Mouse (Mus musculus): ENCODE measurements at regions not wholly inside any gene's neighbourhood (a gene's known extent, or its start where the extent isn't known, plus 50 kb on each side); places are given as distances from the start of the nearest gene placed in this dataset.

GRCm38 (mm10) chr4:75561792-75562191 is 283.7 kb upstream of the Dmac1 start:
- DNase-seq (ENCODE audit: low spot score): no peak
- Histone ChIP-seq H3K4me3 (ENCODE audit: low read depth, low read length) (no peak overlapping the region), H3K9me3 (replicated peaks) (no peaks in the 10 kb centered on the region), H3K27me3 (ENCODE audit: insufficient read depth, low read length) (no peaks in the 10 kb centered on the region), H3K4me1 (ENCODE audit: insufficient read depth, low read depth, low read length) (no peaks in the 10 kb centered on the region), H3K36me3 (replicated peaks) (no peaks in the 10 kb centered on the region)
- TF ChIP-seq GATA1 (IDR thresholded peaks at IDR 0.05; ENCODE audit: borderline replicate concordance, low read length) (no peak), TAL1 (conservative IDR thresholded peaks at IDR 0.05; ENCODE audit: low read depth, low read length) (no peak), POLR2AphosphoS5 (IDR thresholded peaks at IDR 0.05; ENCODE audit: insufficient replicate concordance, low read depth, low read length) (no peak), CTCF (IDR thresholded peaks at IDR 0.05; ENCODE audit: low read depth, low read length) (no peak), GATA2 (IDR thresholded peaks at IDR 0.05; ENCODE audit: borderline replicate concordance, low read depth, low read length) (no peak)
- ATAC-seq (ENCODE audit: extremely low read depth, insufficient number of reproducible peaks, low FRiP score, poor library complexity, severe bottlenecking): no peak

GRCm38 (mm10) chr4:75537787-75538186 is 259.7 kb upstream of the Dmac1 start:
- no peak for ATAC-seq (ENCODE audit: extremely low read depth, insufficient number of reproducible peaks, low FRiP score, poor library complexity, severe bottlenecking)
- H3K27me3 ChIP-seq (ENCODE audit: insufficient read depth, low read length): no peaks in the 10 kb centered on the region

GRCm38 (mm10) chr4:75535067-75535466 is 257.0 kb upstream of the Dmac1 start:
- TF ChIP-seq POLR2AphosphoS5 (IDR thresholded peaks at IDR 0.05; ENCODE audit: insufficient replicate concordance, low read depth, low read length) (no peak), GATA1 (IDR thresholded peaks at IDR 0.05; ENCODE audit: borderline replicate concordance, low read length) (no peak), TAL1 (conservative IDR thresholded peaks at IDR 0.05; ENCODE audit: low read depth, low read length) (no peak)
- no peaks in the 10 kb centered on the region for H3K4me1 ChIP-seq (ENCODE audit: insufficient read depth, low read depth, low read length)
- no peaks in the 10 kb centered on the region for H3K36me3 ChIP-seq (replicated peaks)
- H3K9me3 ChIP-seq (replicated peaks): no peaks in the 10 kb centered on the region
- H3K27me3 ChIP-seq (ENCODE audit: insufficient read depth, low read length): no peaks in the 10 kb centered on the region
- no peak for DNase-seq (ENCODE audit: low spot score)
- ATAC-seq (ENCODE audit: extremely low read depth, insufficient number of reproducible peaks, low FRiP score, poor library complexity, severe bottlenecking): no peak
- no peak overlapping the region for H3K4me3 ChIP-seq (ENCODE audit: low read depth, low read length)

More at GRCm38 (mm10) chr4:75537787-75538186, 259.7 kb upstream of the Dmac1 start:
- no peaks in the 10 kb centered on the region for H3K9me3 ChIP-seq (replicated peaks)
- H3K36me3 ChIP-seq (replicated peaks): no peaks in the 10 kb centered on the region
- no peak overlapping the region for H3K4me3 ChIP-seq (ENCODE audit: low read depth, low read length)
- TF ChIP-seq GATA2 (IDR thresholded peaks at IDR 0.05; ENCODE audit: borderline replicate concordance, low read depth, low read length) (no peak), CTCF (IDR thresholded peaks at IDR 0.05; ENCODE audit: low read depth, low read length) (no peak)
- DNase-seq (ENCODE audit: low spot score): no peak
- H3K4me1 ChIP-seq (ENCODE audit: insufficient read depth, low read depth, low read length): no peaks in the 10 kb centered on the region

GRCm38 (mm10) chr4:75529607-75530006 is 251.5 kb upstream of the Dmac1 start:
- no peak overlapping the region for H3K4me3 ChIP-seq (ENCODE audit: low read depth, low read length)
- no peaks in the 10 kb centered on the region for H3K4me1 ChIP-seq (ENCODE audit: insufficient read depth, low read depth, low read length)
- ATAC-seq (ENCODE audit: extremely low read depth, insufficient number of reproducible peaks, low FRiP score, poor library complexity, severe bottlenecking) (no peak), DNase-seq (ENCODE audit: low spot score) (no peak)
- TF ChIP-seq GATA2 (IDR thresholded peaks at IDR 0.05; ENCODE audit: borderline replicate concordance, low read depth, low read length): no peak
- no peaks in the 10 kb centered on the region for H3K27me3 ChIP-seq (ENCODE audit: insufficient read depth, low read length)
- no peaks in the 10 kb centered on the region for H3K9me3 ChIP-seq (replicated peaks)
- no peaks in the 10 kb centered on the region for H3K36me3 ChIP-seq (replicated peaks)

GRCm38 (mm10) chr4:75517459-75518158 is 239.5 kb upstream of the Dmac1 start:
- no peaks in the 10 kb centered on the region for H3K36me3 ChIP-seq (replicated peaks)
- H3K4me3 ChIP-seq (ENCODE audit: low read depth, low read length): no peak overlapping the region
- TF ChIP-seq CTCF (IDR thresholded peaks at IDR 0.05; ENCODE audit: low read depth, low read length) (no peak), GATA2 (IDR thresholded peaks at IDR 0.05; ENCODE audit: borderline replicate concordance, low read depth, low read length) (no peak), TAL1 (conservative IDR thresholded peaks at IDR 0.05; ENCODE audit: low read depth, low read length) (no peak), GATA1 (IDR thresholded peaks at IDR 0.05; ENCODE audit: borderline replicate concordance, low read length) (no peak), POLR2AphosphoS5 (IDR thresholded peaks at IDR 0.05; ENCODE audit: insufficient replicate concordance, low read depth, low read length) (no peak)
- no peaks in the 10 kb centered on the region for H3K4me1 ChIP-seq (ENCODE audit: insufficient read depth, low read depth, low read length)
- no peak for ATAC-seq (ENCODE audit: extremely low read depth, insufficient number of reproducible peaks, low FRiP score, poor library complexity, severe bottlenecking)
- H3K27me3 ChIP-seq (ENCODE audit: insufficient read depth, low read length): no peaks in the 10 kb centered on the region
- DNase-seq (ENCODE audit: low spot score): no peak
- H3K9me3 ChIP-seq (replicated peaks): no peaks in the 10 kb centered on the region

Data from G1E (cell line).